Mouse (Mus musculus): ENCODE measurements around the gene Rbms3.

Rbms3 gene

GRCm38 (mm10) chr9:117187116-117188034 lies 442.3 kb downstream of the Rbms3 start:
- no peak for DNase-seq (ENCODE audit: low read depth, low spot score)

- no peak for DNase-seq (ENCODE audit: low read depth, low spot score)
Measured at GRCm38 (mm10) chr9:117180658-117181057, 449.1 kb downstream of the Rbms3 start.

GRCm38 (mm10) chr9:117178366-117178765 lies 451.3 kb downstream of the Rbms3 start:
- DNase-seq (ENCODE audit: low read depth, low spot score): no peak

DNA sequence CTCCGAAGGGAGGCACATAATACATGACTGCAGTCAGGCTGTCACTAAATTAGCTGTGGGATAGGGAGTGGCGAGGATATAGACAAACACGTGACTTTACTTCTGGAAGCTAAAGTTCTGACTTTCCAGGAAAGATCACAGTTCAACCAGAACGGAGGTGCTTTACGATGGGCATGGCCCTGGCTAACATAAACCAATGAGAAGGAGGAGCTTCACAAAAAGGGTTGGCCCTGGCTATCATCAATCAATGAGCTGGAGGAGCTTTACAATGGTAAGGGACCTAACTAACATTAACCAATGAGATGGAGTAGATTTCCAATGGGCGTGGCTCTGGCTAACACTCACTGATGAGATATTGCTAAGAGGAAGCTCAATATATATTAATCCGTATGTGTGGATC lies 457.2 kb downstream of the Rbms3 start:
- no peak for DNase-seq (ENCODE audit: low read depth, low spot score)

GRCm38 (mm10) chr9:117169196-117169595 lies 460.5 kb downstream of the Rbms3 start:
- DNase-seq (ENCODE audit: low read depth, low spot score): no peak

GRCm38 (mm10) chr9:117163143-117163542 lies 466.6 kb downstream of the Rbms3 start:
- DNase-seq (ENCODE audit: low read depth, low spot score): no peak

DNA sequence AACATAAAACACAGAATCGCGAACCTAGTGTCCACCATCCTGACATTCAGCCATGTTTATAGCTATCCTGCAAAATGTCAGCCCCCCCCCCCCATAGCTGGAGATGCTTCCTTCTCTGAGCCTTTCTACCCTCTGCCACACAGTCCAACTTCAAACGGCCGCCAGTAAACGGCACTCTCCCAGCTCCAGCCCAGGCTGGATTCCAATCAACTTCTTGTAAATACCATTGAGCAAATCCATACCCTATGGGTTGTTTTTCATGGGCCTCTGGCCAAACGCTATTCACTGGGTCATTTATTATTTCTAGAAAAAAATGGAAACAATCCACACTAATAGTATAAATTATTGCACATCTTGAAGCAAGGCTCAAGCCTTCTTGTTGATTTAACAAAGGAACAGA lies 468.6 kb downstream of the Rbms3 start:
- no peak for DNase-seq (ENCODE audit: low read depth, low spot score)

- no peak for DNase-seq (ENCODE audit: low read depth, low spot score)
Measured at GRCm38 (mm10) chr9:117156330-117156905, 473.3 kb downstream of the Rbms3 start.

- no peak for DNase-seq (ENCODE audit: low read depth, low spot score)
Measured at GRCm38 (mm10) chr9:117154590-117154989, 475.1 kb downstream of the Rbms3 start.

DNA sequence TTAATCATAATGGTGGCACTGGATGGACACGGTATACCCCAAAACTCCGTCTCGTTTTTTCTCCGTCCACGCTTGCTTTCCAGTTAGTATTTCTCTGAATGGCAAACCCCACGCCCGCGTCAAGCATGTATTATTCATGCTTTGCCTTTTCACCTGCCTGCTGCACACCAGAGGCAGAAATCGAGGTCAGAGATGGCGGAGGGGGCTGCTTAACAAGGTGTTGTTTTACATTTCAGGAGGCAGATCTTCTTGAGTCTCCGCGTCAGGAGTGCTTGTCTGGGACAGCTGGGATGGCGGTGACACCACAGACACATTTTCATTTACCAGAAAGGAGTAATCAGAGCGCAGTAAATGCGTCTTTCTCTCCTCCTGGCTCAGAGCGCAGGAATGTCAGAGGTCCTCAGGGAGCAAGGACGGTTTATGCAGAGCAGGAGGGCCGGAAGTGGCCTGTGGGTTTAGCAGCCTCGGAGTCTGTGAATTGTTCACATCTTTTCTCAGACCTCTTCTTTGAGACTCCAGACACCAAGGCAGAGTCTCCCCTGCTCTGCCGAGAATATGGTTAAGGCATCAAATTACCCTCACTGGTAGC lies 475.9 kb downstream of the Rbms3 start:
- DNase-seq (ENCODE audit: low read depth, low spot score): no peak

DNA sequence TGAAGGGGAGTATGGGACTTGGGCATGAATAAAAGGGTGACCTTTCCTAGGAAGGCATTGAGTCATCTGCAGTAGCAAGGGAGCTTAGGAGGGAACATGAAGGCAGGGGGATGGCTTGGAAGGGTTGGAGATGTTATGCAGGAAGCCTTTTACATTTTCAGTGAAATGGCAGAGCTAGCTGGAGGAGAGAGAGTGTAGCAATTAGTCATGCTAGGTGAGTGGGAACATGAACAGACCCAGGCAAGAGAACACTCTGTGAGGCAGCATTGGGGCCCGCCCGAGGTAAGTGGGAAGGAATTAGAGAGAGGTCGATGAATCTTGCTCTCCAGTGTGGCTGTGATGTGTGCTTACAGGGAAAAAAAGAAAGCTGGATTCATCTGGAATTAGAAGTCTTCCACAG lies 477.8 kb downstream of the Rbms3 start:
- no peak for DNase-seq (ENCODE audit: low read depth, low spot score)

DNA sequence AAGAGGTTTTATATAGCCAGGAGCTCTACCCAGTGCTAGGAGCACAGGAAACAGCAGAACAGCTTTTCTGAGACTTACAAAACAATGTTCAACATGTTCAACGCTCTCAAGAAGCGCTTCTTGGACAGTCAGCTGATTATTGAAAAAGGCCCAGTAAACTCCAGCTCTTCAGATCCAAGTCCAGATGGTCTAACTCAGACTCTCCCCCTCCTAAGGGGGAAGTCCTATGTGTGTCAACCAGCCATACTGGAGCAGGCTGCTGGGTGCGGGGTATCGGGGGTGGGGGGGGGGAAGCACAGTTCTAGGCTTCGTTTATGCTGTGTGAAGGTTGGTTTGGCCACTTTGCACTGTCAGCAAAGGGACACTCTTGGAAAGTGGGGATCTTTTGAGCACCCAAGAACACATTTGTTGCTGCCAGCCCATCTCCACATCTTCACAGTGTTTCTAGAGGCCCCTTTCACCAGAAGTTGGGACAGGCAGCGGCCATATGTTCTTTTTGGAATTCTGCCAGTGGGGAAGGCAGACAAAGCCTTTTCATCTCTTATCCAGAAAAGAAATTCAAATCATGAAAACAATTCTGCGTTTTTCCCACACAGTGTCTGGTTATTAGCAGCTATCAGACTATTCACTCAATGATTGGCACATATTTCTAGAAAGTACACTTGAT lies 485.5 kb downstream of the Rbms3 start:
- DNase-seq (ENCODE audit: low read depth, low spot score): no peak

GRCm38 (mm10) chr9:117139971-117140370 lies 489.7 kb downstream of the Rbms3 start:
- DNase-seq (ENCODE audit: low read depth, low spot score): no peak

DNA sequence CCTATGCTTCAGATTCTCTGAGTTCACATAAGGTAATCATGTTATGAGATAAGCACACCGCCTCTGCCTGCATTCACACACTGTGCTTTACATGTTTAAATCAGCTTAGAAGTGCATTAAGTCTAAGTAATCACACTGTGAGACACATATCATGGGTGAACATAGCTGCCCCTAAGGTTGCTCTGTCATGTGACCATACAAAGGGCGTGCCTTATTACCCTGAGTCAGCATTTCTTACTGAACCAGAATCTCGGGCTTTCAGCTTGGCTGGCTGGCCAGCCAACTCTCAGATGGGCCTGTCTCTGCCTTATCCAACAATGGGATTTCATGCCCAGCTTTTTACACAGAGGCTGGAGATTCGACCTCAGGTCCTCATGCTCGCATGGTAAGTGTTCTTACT lies 493.3 kb downstream of the Rbms3 start:
- DNase-seq (ENCODE audit: low read depth, low spot score): no peak

- DNase-seq (ENCODE audit: low read depth, low spot score): no peak
Measured at GRCm38 (mm10) chr9:117134043-117134442, 495.7 kb downstream of the Rbms3 start.

- DNase-seq (ENCODE audit: low read depth, low spot score): no peak
Measured at GRCm38 (mm10) chr9:117126816-117127215, 502.9 kb downstream of the Rbms3 start.

DNA sequence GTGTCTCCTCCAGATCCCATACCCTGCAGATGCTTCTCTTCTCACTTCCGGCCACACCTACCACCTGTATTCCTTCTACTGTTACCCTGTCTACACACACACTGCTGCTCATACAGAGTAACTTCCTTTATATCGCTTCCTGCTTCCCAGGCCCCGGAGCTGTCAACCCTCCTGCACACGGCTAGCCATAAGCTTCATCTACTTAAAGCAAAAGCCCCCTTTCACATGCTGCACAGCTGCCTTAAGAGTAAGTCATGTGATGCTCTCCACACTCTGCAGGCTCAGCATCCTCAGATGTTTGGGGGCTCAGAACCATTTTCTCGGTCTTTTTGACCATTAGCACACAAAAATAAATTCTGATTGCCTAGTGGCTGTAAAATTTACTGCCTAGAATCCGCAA lies 503.9 kb downstream of the Rbms3 start:
- no peak for DNase-seq (ENCODE audit: low read depth, low spot score)

DNA sequence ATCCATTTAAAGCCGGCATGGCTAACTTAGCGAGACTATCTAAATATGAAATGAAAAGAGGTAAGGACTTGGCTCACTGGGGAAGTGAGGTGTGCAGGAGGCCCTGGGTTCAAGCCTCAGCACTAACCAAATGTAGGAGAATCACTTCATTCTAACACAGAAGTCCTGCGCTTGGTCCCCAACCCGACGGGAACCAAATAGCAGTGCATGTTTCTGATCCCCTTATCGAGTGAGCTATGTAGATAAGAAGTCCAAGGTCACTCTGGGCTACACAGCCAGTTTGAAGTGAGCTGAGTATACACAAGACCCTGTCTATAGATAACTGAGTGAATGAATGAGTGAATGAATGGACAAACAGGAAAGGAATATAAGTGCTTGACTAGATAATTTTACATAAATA lies 508.1 kb downstream of the Rbms3 start:
- no peak for DNase-seq (ENCODE audit: low read depth, low spot score)

DNA sequence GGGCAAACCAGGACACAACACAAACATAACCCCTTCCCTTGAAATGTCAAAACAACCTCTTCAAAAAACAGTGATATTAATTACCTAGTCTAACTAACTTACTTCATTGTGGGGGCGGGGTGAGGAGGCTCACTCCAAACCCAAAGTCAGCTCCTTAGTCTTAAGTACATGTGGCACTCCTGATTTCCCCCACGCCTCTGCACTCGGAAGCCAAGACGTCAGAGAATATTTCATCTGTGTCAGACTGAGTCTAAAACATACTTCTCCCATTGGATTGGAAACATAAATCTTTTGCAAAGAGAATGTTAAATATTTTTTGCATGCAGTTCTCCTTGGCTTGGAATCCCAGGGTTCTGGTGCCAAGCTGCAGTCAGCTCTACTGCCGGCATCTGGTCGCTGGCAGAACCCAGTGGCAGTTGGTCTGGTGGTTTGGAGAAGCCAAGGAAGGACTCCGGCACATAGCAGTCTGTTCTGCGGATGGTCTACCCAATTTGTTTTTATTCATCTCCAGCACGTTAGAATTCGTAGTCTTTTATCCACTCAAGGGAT lies 512.5 kb downstream of the Rbms3 start:
- DNase-seq (ENCODE audit: low read depth, low spot score): no peak

- no peak for DNase-seq (ENCODE audit: low read depth, low spot score)
Measured at GRCm38 (mm10) chr9:117115609-117116008, 514.1 kb downstream of the Rbms3 start.

GRCm38 (mm10) chr9:117113592-117113991 lies 516.1 kb downstream of the Rbms3 start:
- no peak for DNase-seq (ENCODE audit: low read depth, low spot score)

GRCm38 (mm10) chr9:117107926-117108325 lies 521.8 kb downstream of the Rbms3 start:
- DNase-seq (ENCODE audit: low read depth, low spot score): no peak

Data from A20 (cell line).